Mouse (Mus musculus): Measurements from ENCODE around the gene Gm26938. TPM values are rescaled to one million over a fixed set of nuclear protein-coding genes. Genes with fewer than 3 reads are reported as not detected.

Gene Gm26938
- polyA plus RNA-seq, 1 experiment from 2014 or later, result not detected

DNA sequence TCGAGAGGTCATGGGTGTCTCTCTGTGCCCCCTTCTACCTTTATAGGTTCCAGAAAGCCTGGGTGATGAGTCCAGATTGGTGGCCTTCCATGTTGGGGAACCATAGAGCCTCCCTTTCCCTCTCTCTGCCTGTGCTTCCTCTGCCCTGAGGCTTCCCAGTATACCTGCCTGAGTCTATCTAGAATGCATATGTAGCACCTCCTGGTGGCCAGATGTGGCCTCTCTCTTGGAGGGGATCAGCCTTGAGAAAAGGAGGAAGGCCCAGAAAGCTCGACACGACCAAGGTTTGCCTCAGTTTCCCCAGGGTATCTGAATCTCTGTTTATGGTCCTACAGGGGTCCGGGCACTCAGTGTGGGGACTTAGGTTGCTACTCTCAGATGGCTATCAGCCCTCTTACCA, 7.4 kb downstream of the Gm26938 start:
- Histone ChIP-seq H3K4me2 (no peak overlapping the region), H3K4me3 (ENCODE audit: low read depth, low read length) (no peak overlapping the region), H3K9ac (ENCODE audit: low read length) (no peak overlapping the region), H3K36me3 (ENCODE audit: control insufficient read depth, insufficient read depth, low read length) (peaks cover 6% of the 10 kb centered on the region; the same call in 1 of the 2 replicates), H3K4me1 (ENCODE audit: control insufficient read depth, insufficient read depth, low read length) (no peaks in the 10 kb centered on the region), H3K27ac (ENCODE audit: low read depth, low read length) (no peak overlapping the region), H3K9me3 (ENCODE audit: control insufficient read depth, low read length) (no peaks in the 10 kb centered on the region), H3K27me3 (ENCODE audit: control insufficient read depth, insufficient read depth, low read length) (no peaks in the 10 kb centered on the region; the same call in 1 of the 2 replicates)
- DNase-seq (ENCODE audit: low spot score, missing footprints) (no peak), ATAC-seq (ENCODE audit: low FRiP score) (no peak)
- WGBS, result 55% methylated on average over 4 of the region's 4 CpGs

- ATAC-seq (ENCODE audit: low FRiP score) (no peak), DNase-seq (ENCODE audit: low spot score, missing footprints) (no peak)
- Histone ChIP-seq H3K4me2 (no peak overlapping the region), H3K9ac (ENCODE audit: low read length) (no peak overlapping the region), H3K36me3 (ENCODE audit: control insufficient read depth, insufficient read depth, low read length) (peaks cover 5% of the 10 kb centered on the region; the same call in 1 of the 2 replicates), H3K27ac (ENCODE audit: low read depth, low read length) (no peak overlapping the region), H3K4me3 (ENCODE audit: low read depth, low read length) (no peak overlapping the region), H3K9me3 (ENCODE audit: control insufficient read depth, low read length) (no peaks in the 10 kb centered on the region), H3K4me1 (ENCODE audit: control insufficient read depth, insufficient read depth, low read length) (no peaks in the 10 kb centered on the region), H3K27me3 (ENCODE audit: control insufficient read depth, insufficient read depth, low read length) (no peaks in the 10 kb centered on the region; the same call in 1 of the 2 replicates)
- 81% methylated on average over 3 of the region's 3 CpGs for WGBS
Measured at GRCm38 (mm10) chr5:139818056-139818455, 8.2 kb downstream of the Gm26938 start.

DNA sequence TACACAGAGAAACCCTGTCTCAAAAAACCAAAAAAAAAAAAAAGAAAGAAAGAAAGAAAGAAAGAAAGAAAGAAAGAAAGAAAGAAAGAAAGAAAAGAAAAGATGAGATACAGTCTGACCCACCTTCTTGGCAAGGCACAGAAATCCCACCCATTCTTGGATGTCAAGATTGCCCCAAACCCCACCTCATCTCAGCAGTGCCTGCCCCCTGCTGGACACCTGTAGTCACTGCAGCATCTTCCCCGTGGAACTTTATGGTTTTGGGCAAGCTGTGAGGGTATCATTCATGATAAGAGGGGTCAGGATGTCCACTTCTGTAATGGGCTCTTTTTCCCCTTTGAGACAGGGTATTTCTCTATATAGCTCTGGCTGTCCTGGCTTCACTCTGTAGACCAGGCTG, 8.9 kb downstream of the Gm26938 start:
- Histone ChIP-seq H3K27ac (ENCODE audit: low read depth, low read length) (no peak overlapping the region), H3K4me2 (no peak overlapping the region), H3K9me3 (ENCODE audit: control insufficient read depth, low read length) (no peaks in the 10 kb centered on the region), H3K4me1 (ENCODE audit: control insufficient read depth, insufficient read depth, low read length) (no peaks in the 10 kb centered on the region), H3K4me3 (ENCODE audit: low read depth, low read length) (no peak overlapping the region), H3K36me3 (ENCODE audit: control insufficient read depth, insufficient read depth, low read length) (peaks cover under 1% of the 10 kb centered on the region; the same call in 1 of the 2 replicates), H3K27me3 (ENCODE audit: control insufficient read depth, insufficient read depth, low read length) (no peaks in the 10 kb centered on the region; the same call in 1 of the 2 replicates), H3K9ac (ENCODE audit: low read length) (no peak overlapping the region)
- WGBS, result 5% methylated on average over 1 of the region's 1 CpGs
- ATAC-seq (ENCODE audit: low FRiP score), result no peak
- DNase-seq (ENCODE audit: low spot score, missing footprints), result no peak

DNA sequence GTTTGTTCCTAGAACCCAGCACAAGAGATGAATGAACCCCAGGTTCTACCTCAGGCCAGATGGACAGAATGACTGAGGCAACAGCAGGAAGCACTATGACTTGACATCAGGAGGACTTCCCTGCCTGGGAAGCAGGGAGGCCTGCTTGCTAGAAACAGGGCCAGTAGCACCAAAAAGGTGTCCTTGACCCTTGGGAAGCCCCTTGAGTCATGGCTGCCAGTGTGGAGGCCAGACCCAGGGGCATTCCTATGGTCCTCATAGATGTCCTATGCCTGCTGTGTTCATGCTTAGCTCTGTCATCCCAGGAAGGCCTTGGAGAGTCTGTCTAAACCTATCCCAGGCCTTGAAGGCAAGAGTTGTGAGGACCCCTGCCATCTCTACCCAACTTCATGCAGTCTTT, 9.8 kb downstream of the Gm26938 start:
- H3K4me3 ChIP-seq (ENCODE audit: low read depth, low read length), result no peak overlapping the region
- H3K4me2 ChIP-seq, result no peak overlapping the region
- H3K4me1 ChIP-seq (ENCODE audit: control insufficient read depth, insufficient read depth, low read length), result no peaks in the 10 kb centered on the region
- H3K27me3 ChIP-seq (ENCODE audit: control insufficient read depth, insufficient read depth, low read length), result no peaks in the 10 kb centered on the region; the same call in 1 of the 2 replicates
- no peak overlapping the region for H3K9ac ChIP-seq (ENCODE audit: low read length)
- ATAC-seq (ENCODE audit: low FRiP score) (no peak), DNase-seq (ENCODE audit: low spot score, missing footprints) (no peak)
- H3K36me3 ChIP-seq (ENCODE audit: control insufficient read depth, insufficient read depth, low read length), result no peaks in the 10 kb centered on the region
- no peaks in the 10 kb centered on the region for H3K9me3 ChIP-seq (ENCODE audit: control insufficient read depth, low read length)
- H3K27ac ChIP-seq (ENCODE audit: low read depth, low read length), result no peak overlapping the region

GRCm38 (mm10) chr5:139815964-139816363, 10.2 kb downstream of the Gm26938 start:
- Histone ChIP-seq H3K9me3 (ENCODE audit: control insufficient read depth, low read length) (no peaks in the 10 kb centered on the region), H3K4me1 (ENCODE audit: control insufficient read depth, insufficient read depth, low read length) (no peaks in the 10 kb centered on the region), H3K27me3 (ENCODE audit: control insufficient read depth, insufficient read depth, low read length) (no peaks in the 10 kb centered on the region; the same call in 1 of the 2 replicates), H3K9ac (ENCODE audit: low read length) (no peak overlapping the region), H3K4me3 (ENCODE audit: low read depth, low read length) (no peak overlapping the region), H3K27ac (ENCODE audit: low read depth, low read length) (no peak overlapping the region), H3K36me3 (ENCODE audit: control insufficient read depth, insufficient read depth, low read length) (no peaks in the 10 kb centered on the region), H3K4me2 (no peak overlapping the region)
- ATAC-seq (ENCODE audit: low FRiP score) (no peak), DNase-seq (ENCODE audit: low spot score, missing footprints) (no peak)
- 86% methylated on average over 6 of the region's 6 CpGs for WGBS

- no peak overlapping the region for H3K9ac ChIP-seq (ENCODE audit: low read length)
- no peaks in the 10 kb centered on the region for H3K36me3 ChIP-seq (ENCODE audit: control insufficient read depth, insufficient read depth, low read length)
- no peaks in the 10 kb centered on the region for H3K4me1 ChIP-seq (ENCODE audit: control insufficient read depth, insufficient read depth, low read length)
- no peak for ATAC-seq (ENCODE audit: low FRiP score)
- 18% methylated on average over 13 of the region's 13 CpGs for WGBS
- no peaks in the 10 kb centered on the region for H3K9me3 ChIP-seq (ENCODE audit: control insufficient read depth, low read length)
- no peak overlapping the region for H3K4me2 ChIP-seq
- no peak overlapping the region for H3K27ac ChIP-seq (ENCODE audit: low read depth, low read length)
- H3K27me3 ChIP-seq (ENCODE audit: control insufficient read depth, insufficient read depth, low read length), result no peaks in the 10 kb centered on the region; the same call in 1 of the 2 replicates
- DNase-seq (ENCODE audit: low spot score, missing footprints), result no peak
- no peak overlapping the region for H3K4me3 ChIP-seq (ENCODE audit: low read depth, low read length)
Measured at GRCm38 (mm10) chr5:139813963-139814381, 12.2 kb downstream of the Gm26938 start.

- Histone ChIP-seq H3K9ac (ENCODE audit: low read length) (no peak overlapping the region), H3K4me1 (ENCODE audit: control insufficient read depth, insufficient read depth, low read length) (no peaks in the 10 kb centered on the region), H3K27ac (ENCODE audit: low read depth, low read length) (no peak overlapping the region), H3K4me3 (ENCODE audit: low read depth, low read length) (no peak overlapping the region), H3K4me2 (no peak overlapping the region), H3K9me3 (ENCODE audit: control insufficient read depth, low read length) (no peaks in the 10 kb centered on the region), H3K27me3 (ENCODE audit: control insufficient read depth, insufficient read depth, low read length) (no peaks in the 10 kb centered on the region; the same call in 1 of the 2 replicates), H3K36me3 (ENCODE audit: control insufficient read depth, insufficient read depth, low read length) (no peaks in the 10 kb centered on the region)
- 56% methylated on average over 10 of the region's 10 CpGs for WGBS
- no peak for ATAC-seq (ENCODE audit: low FRiP score)
- no peak for DNase-seq (ENCODE audit: low spot score, missing footprints)
Measured at GRCm38 (mm10) chr5:139813126-139813490, 13.1 kb downstream of the Gm26938 start.

DNA sequence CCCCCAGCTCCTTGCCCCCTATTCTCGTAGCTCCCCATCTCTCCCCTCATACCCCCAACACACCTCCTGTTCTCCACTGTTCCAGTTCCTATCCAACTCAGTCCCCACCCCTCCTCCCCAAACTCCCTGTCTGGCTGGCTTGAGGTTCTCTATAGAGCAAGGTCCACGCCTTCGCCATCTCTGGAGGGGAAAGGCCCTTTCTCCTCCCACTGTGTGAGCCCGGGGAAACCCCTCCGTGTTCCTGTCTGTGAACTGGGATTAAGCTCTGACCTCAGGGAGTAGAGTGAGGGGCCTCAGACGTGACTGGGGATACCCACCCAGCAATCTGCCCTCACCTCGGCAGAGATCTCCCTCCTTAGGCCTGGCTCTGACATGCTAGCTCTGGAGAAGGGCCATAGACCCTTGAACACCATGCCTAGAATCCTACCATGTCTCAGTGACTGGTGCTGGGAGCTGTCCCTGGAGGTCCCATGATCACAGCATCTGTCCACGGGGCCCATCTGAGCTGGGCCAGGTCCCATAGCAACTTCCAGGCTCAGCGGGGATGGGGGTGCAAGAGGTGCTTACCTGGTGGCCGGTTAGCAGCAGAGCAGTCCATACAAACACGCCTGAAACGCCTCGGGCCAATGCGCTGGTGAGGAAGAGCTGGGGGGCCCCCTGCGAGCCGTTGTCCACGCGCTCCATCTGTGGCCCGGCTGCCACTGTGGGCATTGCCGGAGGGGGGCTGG, 13.6 kb downstream of the Gm26938 start:
- H3K36me3 ChIP-seq (ENCODE audit: control insufficient read depth, insufficient read depth, low read length), result no peaks in the 10 kb centered on the region
- H3K9me3 ChIP-seq (ENCODE audit: control insufficient read depth, low read length), result no peaks in the 10 kb centered on the region
- H3K27me3 ChIP-seq (ENCODE audit: control insufficient read depth, insufficient read depth, low read length), result no peaks in the 10 kb centered on the region; the same call in 1 of the 2 replicates
- no peak overlapping the region for H3K4me2 ChIP-seq
- no peak overlapping the region for H3K4me3 ChIP-seq (ENCODE audit: low read depth, low read length)
- WGBS, result 67% methylated on average over 20 of the region's 20 CpGs
- no peak for DNase-seq (ENCODE audit: low spot score, missing footprints)
- no peak overlapping the region for H3K9ac ChIP-seq (ENCODE audit: low read length)
- no peak overlapping the region for H3K27ac ChIP-seq (ENCODE audit: low read depth, low read length)
- no peaks in the 10 kb centered on the region for H3K4me1 ChIP-seq (ENCODE audit: control insufficient read depth, insufficient read depth, low read length)
- no peak for ATAC-seq (ENCODE audit: low FRiP score)

- Histone ChIP-seq H3K4me2 (no peak overlapping the region), H3K4me3 (ENCODE audit: low read depth, low read length) (no peak overlapping the region), H3K27me3 (ENCODE audit: control insufficient read depth, insufficient read depth, low read length) (no peaks in the 10 kb centered on the region; the same call in 1 of the 2 replicates), H3K9me3 (ENCODE audit: control insufficient read depth, low read length) (no peaks in the 10 kb centered on the region), H3K27ac (ENCODE audit: low read depth, low read length) (no peak overlapping the region), H3K4me1 (ENCODE audit: control insufficient read depth, insufficient read depth, low read length) (no peaks in the 10 kb centered on the region), H3K9ac (ENCODE audit: low read length) (no peak overlapping the region), H3K36me3 (ENCODE audit: control insufficient read depth, insufficient read depth, low read length) (no peaks in the 10 kb centered on the region)
- no peak for ATAC-seq (ENCODE audit: low FRiP score)
- 82% methylated on average over 15 of the region's 15 CpGs for WGBS
- no peak for DNase-seq (ENCODE audit: low spot score, missing footprints)
Measured at GRCm38 (mm10) chr5:139811677-139812397, 14.4 kb downstream of the Gm26938 start.

All from midbrain, embryonic 11.5 days (tissue).